Mouse (Mus musculus) liver (tissue): Measurements from ENCODE around the gene Wnt10a.
"Not testable (repeated sequence)": the region's sequence is repeated elsewhere in the genome, so short reads cannot be mapped to it uniquely, and the experiment has no call there.

Experiments
- DNase-seq: peaks from one replicate; pipeline ENCODE4 v3.0.0-alpha.2; 2020; ENCODE audit warnings: mixed read lengths

The Wnt10a gene

GRCm38 (mm10) chr1:74788603-74789176 is 2.6 kb upstream of the Wnt10a start:
- no peak for DNase-seq

GRCm38 (mm10) chr1:74790095-74790494 is 1.2 kb upstream of the Wnt10a start:
- no peak for DNase-seq

DNA sequence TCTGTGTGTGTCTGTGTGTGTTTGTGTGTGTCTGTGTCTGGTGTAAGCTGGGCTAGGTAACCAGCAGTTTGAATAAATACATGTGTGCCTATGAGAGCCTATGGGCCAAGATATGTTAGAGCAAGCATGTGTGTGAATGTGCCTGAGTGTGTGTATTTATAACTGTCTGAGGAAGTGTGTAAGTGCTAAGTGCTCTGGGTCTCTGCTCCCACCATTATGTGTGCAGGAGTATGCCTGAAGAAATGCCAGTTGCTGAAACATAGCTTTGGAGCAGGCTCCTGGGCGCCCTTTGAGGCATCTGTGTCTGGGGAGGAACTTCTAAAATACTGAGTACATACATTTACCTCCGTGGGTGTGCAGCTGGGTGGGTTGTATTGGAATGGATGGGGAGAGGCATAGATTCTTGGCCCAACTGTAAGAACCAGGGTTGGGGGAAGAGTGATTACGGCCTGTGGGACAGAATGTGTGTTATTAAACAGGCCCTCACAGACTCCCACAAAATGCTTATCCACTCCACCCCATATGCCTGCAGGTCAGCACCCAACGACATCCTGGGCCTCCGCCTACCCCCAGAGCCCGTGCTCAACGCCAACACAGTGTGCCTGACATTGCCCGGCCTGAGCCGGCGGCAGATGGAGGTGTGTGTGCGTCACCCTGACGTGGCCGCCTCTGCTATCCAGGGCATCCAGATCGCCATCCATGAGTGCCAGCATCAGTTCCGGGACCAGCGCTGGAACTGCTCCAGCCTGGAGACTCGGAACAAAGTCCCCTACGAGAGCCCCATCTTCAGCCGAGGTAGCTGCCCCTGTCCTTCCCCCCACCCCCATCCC is 1.7 kb downstream of the Wnt10a start:
- DNase-seq = no peak

GRCm38 (mm10) chr1:74794487-74795144 is 3.3 kb downstream of the Wnt10a start:
- DNase-seq = no peak

- DNase-seq = no peak
Observed at GRCm38 (mm10) chr1:74795145-74795529, 3.8 kb downstream of the Wnt10a start.

GRCm38 (mm10) chr1:74797459-74797858 is 6.1 kb downstream of the Wnt10a start:
- DNase-seq = no peak

DNA sequence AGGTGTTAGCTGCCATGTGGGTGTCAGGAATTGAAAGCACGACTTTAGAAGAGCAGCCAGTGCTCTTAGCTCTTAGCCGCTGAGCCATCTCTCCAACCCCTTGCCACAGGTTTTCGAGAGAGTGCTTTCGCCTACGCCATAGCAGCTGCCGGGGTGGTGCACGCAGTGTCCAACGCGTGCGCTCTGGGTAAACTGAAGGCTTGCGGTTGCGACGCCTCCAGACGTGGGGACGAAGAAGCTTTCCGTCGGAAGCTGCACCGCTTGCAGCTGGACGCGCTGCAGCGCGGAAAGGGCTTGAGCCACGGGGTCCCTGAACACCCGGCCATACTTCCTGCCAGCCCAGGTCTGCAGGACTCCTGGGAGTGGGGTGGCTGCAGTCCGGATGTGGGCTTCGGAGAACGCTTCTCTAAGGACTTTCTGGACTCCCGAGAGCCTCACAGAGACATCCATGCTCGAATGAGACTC is 9.1 kb downstream of the Wnt10a start:
- DNase-seq = no peak

DNA sequence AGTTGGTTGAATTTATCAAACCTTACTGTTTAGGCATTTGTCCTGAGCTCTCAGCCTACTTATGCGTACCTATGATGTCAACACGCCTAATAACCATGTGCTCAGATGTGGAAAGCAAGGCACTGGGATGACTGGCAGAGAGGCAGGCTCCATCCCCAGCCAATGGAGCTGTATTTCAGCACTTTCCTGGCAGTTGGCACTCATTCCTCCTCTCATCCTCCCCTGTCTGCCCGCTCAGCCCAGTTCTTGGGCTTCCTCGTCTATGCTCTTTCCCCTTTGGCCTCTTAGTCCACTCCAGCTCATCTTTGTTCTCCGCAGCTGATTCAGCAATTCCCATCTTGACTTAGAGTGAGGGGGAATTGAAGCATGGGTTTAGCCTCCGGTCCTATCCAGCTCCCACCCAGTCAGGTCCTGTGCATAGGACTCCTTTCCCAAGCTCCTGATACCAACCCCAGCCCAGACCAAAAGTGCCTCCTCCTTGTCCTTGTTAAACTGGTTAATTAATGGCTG is 10.4 kb downstream of the Wnt10a start:
- DNase-seq = no peak

DNA sequence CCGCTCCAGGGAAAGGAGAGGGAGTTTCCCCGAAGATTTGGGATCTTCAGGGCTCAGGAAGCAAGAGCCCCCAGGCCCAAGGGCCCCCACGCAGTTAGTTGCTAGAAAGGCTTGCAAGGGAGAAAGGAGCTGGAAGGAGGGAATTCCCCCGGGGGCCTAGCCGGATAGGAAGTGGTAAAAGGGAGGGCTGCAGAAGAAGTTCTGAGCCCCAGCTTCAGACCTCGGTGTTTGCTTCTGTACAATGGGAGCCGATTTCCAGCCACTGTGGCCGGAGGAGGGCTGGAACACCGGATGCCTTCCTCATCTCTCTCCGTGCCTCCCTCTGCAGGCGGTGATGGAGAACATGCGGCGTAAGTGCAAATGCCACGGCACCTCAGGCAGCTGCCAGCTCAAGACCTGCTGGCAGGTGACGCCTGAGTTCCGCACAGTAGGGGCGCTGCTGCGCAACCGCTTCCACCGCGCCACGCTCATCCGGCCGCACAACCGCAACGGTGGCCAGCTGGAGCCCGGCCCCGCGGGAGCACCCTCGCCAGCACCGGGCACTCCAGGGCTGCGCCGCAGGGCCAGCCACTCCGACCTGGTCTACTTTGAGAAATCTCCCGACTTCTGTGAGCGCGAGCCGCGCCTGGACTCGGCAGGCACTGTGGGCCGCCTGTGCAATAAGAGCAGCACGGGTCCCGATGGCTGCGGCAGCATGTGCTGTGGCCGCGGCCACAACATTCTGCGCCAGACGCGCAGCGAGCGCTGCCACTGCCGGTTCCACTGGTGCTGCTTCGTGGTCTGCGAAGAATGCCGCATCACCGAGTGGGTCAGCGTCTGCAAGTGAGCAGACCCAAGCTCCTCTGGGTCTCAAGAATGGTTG is 11.7 kb downstream of the Wnt10a start:
- no peak for DNase-seq

- DNase-seq = no peak
Observed at GRCm38 (mm10) chr1:74804211-74804870, 13.0 kb downstream of the Wnt10a start.

DNA sequence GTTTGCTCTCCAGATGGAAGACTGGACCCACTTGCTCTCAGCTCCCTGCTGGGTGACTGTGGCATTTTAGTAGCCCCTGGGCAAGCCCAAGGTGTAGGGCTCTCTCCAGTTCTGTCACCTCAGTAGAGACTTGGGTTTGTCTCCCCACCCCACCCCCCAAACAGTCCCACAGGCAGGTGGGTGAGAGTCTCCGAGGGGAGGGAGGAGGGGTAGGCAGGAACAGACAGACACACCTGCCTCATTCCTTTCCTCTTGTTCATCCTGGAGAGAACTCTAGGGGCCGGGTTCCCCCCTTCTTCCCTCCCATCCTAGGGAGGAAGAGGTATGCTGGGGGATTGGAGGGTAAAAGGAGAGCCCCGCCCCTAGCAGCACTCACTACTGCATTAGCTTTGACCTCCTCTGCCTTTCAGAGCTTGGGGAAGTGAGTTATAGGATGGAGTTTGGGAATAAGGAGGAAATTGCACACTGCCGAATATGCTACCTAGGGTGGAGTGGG is 14.1 kb downstream of the Wnt10a start:
- no peak for DNase-seq

GRCm38 (mm10) chr1:74805843-74806242 is 14.5 kb downstream of the Wnt10a start:
- DNase-seq = no peak

GRCm38 (mm10) chr1:74806360-74807311 is 15.3 kb downstream of the Wnt10a start:
- DNase-seq = no peak

- DNase-seq = no peak
Observed at GRCm38 (mm10) chr1:74807551-74808071, 16.3 kb downstream of the Wnt10a start.

- peak; percentile 81 for DNase-seq
Observed at GRCm38 (mm10) chr1:74808078-74808477, 16.8 kb downstream of the Wnt10a start.

- no peak for DNase-seq
Observed at GRCm38 (mm10) chr1:74809007-74809406, 17.7 kb downstream of the Wnt10a start.

GRCm38 (mm10) chr1:74814931-74815647 is 23.8 kb downstream of the Wnt10a start:
- DNase-seq = no peak

DNA sequence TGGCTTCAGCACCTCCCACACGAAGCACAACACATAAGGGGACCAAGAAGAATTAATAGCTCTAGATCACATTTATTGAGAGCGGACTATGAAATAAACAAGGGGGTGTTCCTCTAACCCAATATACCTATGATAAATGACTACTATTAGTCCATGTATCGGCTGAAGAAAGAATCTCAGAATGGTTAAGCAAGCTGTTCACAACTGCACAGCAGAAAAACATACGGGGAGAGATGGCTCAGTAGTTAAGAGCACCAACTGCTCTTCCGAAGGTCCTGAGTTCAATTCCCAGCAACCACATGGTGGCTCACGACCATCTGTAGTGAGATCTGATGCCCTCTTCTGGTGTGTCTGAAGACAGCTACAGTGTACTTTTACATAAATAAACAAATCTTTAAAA is 24.6 kb downstream of the Wnt10a start:
- not testable (repeated sequence) for DNase-seq

DNA sequence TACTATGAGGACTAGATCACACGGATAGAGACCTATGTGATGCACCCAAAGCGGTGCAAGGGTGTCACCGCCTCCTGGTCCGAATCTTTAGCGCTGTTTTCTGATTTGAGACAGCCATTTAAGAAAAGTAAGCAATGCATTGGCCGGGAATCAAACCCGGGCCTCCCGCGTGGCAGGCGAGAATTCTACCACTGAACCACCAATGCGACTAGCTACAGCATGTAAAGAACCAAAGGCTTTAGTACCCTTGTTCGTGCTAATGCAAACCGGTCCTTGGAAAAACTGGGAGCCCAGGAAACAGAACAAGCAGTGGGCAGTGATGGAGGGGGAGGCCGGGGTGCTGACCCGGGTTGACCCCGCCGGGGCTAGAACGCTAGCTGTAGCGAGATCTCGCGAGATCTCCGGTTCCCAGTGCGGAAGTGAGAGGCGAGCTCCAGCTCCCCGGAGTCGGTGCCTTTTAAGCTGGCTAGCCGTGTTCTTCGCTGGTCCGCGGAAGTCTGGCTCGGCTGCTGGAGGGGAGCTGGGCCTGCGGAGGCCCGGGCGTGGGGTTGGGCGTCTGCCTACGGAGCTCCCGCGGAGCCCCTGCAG is 25.4 kb downstream of the Wnt10a start:
- peak; percentile 87 for DNase-seq
